Mouse (Mus musculus): ENCODE data around the gene Lrp5. TPM values are rescaled to one million over a fixed set of nuclear protein-coding genes. Genes with fewer than 3 reads are reported as not detected.
A peak's percentile ranks its signal among the peaks of the same experiment; 100 is the strongest.

The Lrp5 gene
- total and polyA plus RNA-seq, 3 experiments: 16.1 to 31.9 TPM; not detected in 1

- no peak for TF ChIP-seq JUND (IDR thresholded peaks at IDR 0.05; ENCODE audit: low read depth, low read length)
- TF ChIP-seq SMC3 (IDR thresholded peaks at IDR 0.05; ENCODE audit: low read depth, low read length): no peak
- TF ChIP-seq ETS1 (IDR thresholded peaks at IDR 0.05; ENCODE audit: low read depth, low read length): peak; percentile 7; the same call in 1 of the 2 replicates
- no peak for TF ChIP-seq CHD1 (IDR thresholded peaks at IDR 0.05; ENCODE audit: low read depth, low read length)
- no peak for TF ChIP-seq GATA1 (IDR thresholded peaks at IDR 0.05; ENCODE audit: low read depth, low read length)
Measured at GRCm38 (mm10) chr19:3708078-3709012, 22.0 kb upstream of the Lrp5 start, which contains the start of gene 1810055G02Rik (continued).

DNA sequence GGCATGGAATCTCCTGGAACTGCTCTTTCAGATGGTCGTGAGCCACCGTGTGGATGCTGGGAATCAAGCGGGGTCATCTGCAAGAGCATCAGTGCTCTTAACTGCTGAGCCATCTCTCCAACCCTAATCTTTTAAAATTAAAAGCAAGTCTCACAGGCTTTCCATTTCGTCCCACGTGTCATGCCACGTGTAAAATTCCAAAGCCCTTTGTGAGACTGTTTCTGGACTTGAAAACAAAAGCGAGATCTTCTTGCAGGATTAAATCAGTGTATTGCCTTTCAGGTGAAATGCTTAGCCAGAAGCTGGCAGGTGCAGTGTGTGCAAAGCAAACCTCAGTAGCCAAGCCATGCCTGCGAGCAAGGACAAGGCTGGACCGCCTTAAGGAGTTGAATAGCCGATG lies 21.2 kb upstream of the Lrp5 start:
- H3K27ac ChIP-seq (ENCODE audit: control insufficient read depth, low read depth, low read length): peak overlapping the region; percentile 32; the same call in 1 of the 2 replicates

GRCm38 (mm10) chr19:3706258-3706657 lies 19.9 kb upstream of the Lrp5 start:
- DNase-seq (ENCODE audit: low read depth, low spot score): peak; percentile 51
- Histone ChIP-seq H3K4me1 (ENCODE audit: control insufficient read depth in 1 of 2, insufficient read depth in 2 of 2, low read length in 2 of 2) (peaks cover 5 to 8% of the 10 kb centered on the region in 2 experiments), H3K27ac (ENCODE audit: control insufficient read depth, low read depth, low read length) (no peak overlapping the region)

More for the DNA sequence above, 21.2 kb upstream of the Lrp5 start:
- Histone ChIP-seq H3K4me1 (ENCODE audit: control insufficient read depth in 1 of 2, insufficient read depth in 2 of 2, low read length in 2 of 2) (peaks cover 5 to 8% of the 10 kb centered on the region in 2 experiments), H3K79me2 (ENCODE audit: control insufficient read depth, insufficient read depth, low read length, poor library complexity) (peaks cover 20% of the 10 kb centered on the region), H3K4me3 (ENCODE audit: control insufficient read depth in 1 of 2, insufficient read depth in 1 of 2, low read depth in 2 of 2, low read length in 2 of 2) (peak overlapping the region; percentile 79 to 98), H3K27me3 (ENCODE audit: control insufficient read depth in 1 of 2, insufficient read depth in 2 of 2, low read length in 2 of 2) (no peaks in the 10 kb centered on the region), H3K9ac (ENCODE audit: control insufficient read depth, low read depth, low read length, poor library complexity, severe bottlenecking) (peak overlapping the region; percentile 78), H3K36me3 (ENCODE audit: control insufficient read depth in 1 of 2, insufficient read depth in 2 of 2, low read length in 2 of 2) (peaks cover 0 to 2% of the 10 kb centered on the region in 2 experiments; a peak in 2 of 4 replicates), H3K9me3 (replicated peaks; ENCODE audit: insufficient read depth, low read length) (no peaks in the 10 kb centered on the region)
- no peak for DNase-seq (ENCODE audit: low read depth, low spot score)
- TF ChIP-seq MAX (IDR thresholded peaks at IDR 0.05; ENCODE audit: low read length) (peak; percentile 86), MXI1 (IDR thresholded peaks at IDR 0.05; ENCODE audit: low read depth, low read length) (peak; percentile 73), SIN3A (IDR thresholded peaks at IDR 0.05; ENCODE audit: low read length) (peak; percentile 4), RCOR1 (IDR thresholded peaks at IDR 0.05; ENCODE audit: low read depth, low read length) (no peak), MYC (IDR thresholded peaks at IDR 0.05; ENCODE audit: low read depth, low read length) (peak; percentile 81), RAD21 (IDR thresholded peaks at IDR 0.05; ENCODE audit: low read depth, low read length) (no peak)

More at GRCm38 (mm10) chr19:3706258-3706657, 19.9 kb upstream of the Lrp5 start:
- Histone ChIP-seq H3K36me3 (ENCODE audit: control insufficient read depth in 1 of 2, insufficient read depth in 2 of 2, low read length in 2 of 2) (peaks cover 0 to 2% of the 10 kb centered on the region in 2 experiments; a peak in 2 of 4 replicates), H3K4me3 (ENCODE audit: control insufficient read depth in 1 of 2, insufficient read depth in 1 of 2, low read depth in 2 of 2, low read length in 2 of 2) (no peak overlapping the region), H3K79me2 (ENCODE audit: control insufficient read depth, insufficient read depth, low read length, poor library complexity) (peaks cover 20% of the 10 kb centered on the region), H3K9me3 (replicated peaks; ENCODE audit: insufficient read depth, low read length) (no peaks in the 10 kb centered on the region), H3K9ac (ENCODE audit: control insufficient read depth, low read depth, low read length, poor library complexity, severe bottlenecking) (no peak overlapping the region), H3K27me3 (ENCODE audit: control insufficient read depth in 1 of 2, insufficient read depth in 2 of 2, low read length in 2 of 2) (no peaks in the 10 kb centered on the region)
- TF ChIP-seq CTCF (IDR thresholded peaks at IDR 0.05 in 2 of 3, conservative IDR thresholded peaks at IDR 0.05 in 1 of 3; ENCODE audit: control insufficient read depth in 1 of 3, insufficient read depth in 1 of 3, low read depth in 2 of 3, low read length in 3 of 3, poor library complexity in 1 of 3, severe bottlenecking in 1 of 3) (peak; percentile 5 to 12 (median 10); a peak in 3 of 6 replicates), MEF2A (IDR thresholded peaks at IDR 0.05; ENCODE audit: extremely low read depth, insufficient replicate concordance, low read depth, low read length, poor library complexity, severe bottlenecking) (no peak)

All from MEL (cell line).